Comparison of ENCODE assay signal across 18 mouse cellular contexts in the genomic region with DNA sequence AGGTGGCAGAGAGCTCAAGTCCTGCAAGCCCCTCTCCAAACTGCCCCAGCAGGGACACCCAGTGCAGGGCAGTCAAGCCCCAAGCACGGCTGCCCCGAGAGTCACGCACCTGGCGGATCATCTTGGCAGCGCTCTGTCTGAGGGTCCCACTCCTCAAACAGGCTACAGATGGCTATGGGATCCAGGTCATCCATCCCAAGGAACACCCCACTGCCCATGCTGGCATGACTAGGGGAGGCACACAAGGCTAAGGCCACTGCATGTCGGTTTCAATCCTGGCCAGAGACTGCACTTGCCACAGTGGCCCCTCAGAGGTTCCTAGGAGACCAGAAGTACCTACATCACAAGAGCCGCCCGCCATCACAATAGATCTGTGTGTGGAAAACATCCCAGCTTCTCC.
"Had no signal": no experiment of that assay in that cellular context is flagged by ENCODE, and none has a peak within 500 bp of the region (broad histone marks: within the 10 kb centered on the region; RNA-seq: fewer than 3 reads in every experiment).

No protein-coding gene starts in this region.

- DNase-seq: lung, adult 18-20 months; lung, embryonic 14.5 days; lung, postnatal 10 days; lung, postnatal 4 days; retina, postnatal 1 day; right cerebral cortex, adult 18-20 months; right cerebral cortex, postnatal 25 days; right cerebral cortex, postnatal 4 days; spleen, adult 18-20 months; thymus, adult 18-20 months; thymus, postnatal 14 days; thymus, postnatal 36 days had no signal

- H3K9me3 ChIP-seq: midbrain, embryonic 10.5 days; midbrain, embryonic 12.5 days; midbrain, embryonic 15.5 days; neural tube, embryonic 13.5 days; neural tube, embryonic 15.5 days had no signal

- ATAC-seq: midbrain, embryonic 15.5 days had no signal

- H3K27ac ChIP-seq: liver, embryonic 14.5 days; midbrain, embryonic 10.5 days; midbrain, embryonic 12.5 days; midbrain, embryonic 15.5 days; neural tube, embryonic 13.5 days; neural tube, embryonic 15.5 days had no signal

- H3K4me2 ChIP-seq: lung, embryonic 14.5 days; midbrain, embryonic 12.5 days; midbrain, embryonic 15.5 days; neural tube, embryonic 13.5 days; neural tube, embryonic 15.5 days had no signal

- H3K27me3 ChIP-seq: midbrain, embryonic 12.5 days; midbrain, embryonic 15.5 days; neural tube, embryonic 13.5 days; neural tube, embryonic 15.5 days had no signal

- H3K4me3 ChIP-seq: midbrain, embryonic 10.5 days; midbrain, embryonic 12.5 days; midbrain, embryonic 15.5 days; neural tube, embryonic 13.5 days; neural tube, embryonic 15.5 days had no signal

- H3K9ac ChIP-seq: liver, embryonic 14.5 days; lung, embryonic 14.5 days; midbrain, embryonic 12.5 days; midbrain, embryonic 15.5 days; neural tube, embryonic 13.5 days; neural tube, embryonic 15.5 days had no signal
